Mouse (Mus musculus): ENCODE results near the gene Rps5. TPM values are rescaled to one million over a fixed set of nuclear protein-coding genes. Genes with fewer than 3 reads are reported as not detected.
"Not testable (repeated sequence)": the region's sequence is repeated elsewhere in the genome, so short reads cannot be mapped to it uniquely, and the experiment has no call there.

The Rps5 gene
- polyA plus RNA-seq, 1 experiment from 2014 or later: 1,023 TPM

- H3K4me1 ChIP-seq: peaks cover 7% of the 10 kb centered on the region
- no peak overlapping the region for H3K27ac ChIP-seq
- H3K36me3 ChIP-seq (replicated peaks): peaks cover 87% of the 10 kb centered on the region
- no peaks in the 10 kb centered on the region for H3K27me3 ChIP-seq (ENCODE audit: poor library complexity, severe bottlenecking)
- no peak overlapping the region for H3K4me3 ChIP-seq
- DNase-seq (ENCODE audit: extremely low spot score, low spot score): no peak
- WGBS: 95% methylated on average over 1 of the region's 1 CpGs
- no peaks in the 10 kb centered on the region for H3K9me3 ChIP-seq
Observed at GRCm38 (mm10) chr7:12905146-12905545, 16.9 kb upstream of the Rps5 start.

GRCm38 (mm10) chr7:12909498-12909962, 12.6 kb upstream of the Rps5 start:
- peak; percentile 66 for DNase-seq (ENCODE audit: extremely low spot score, low spot score)
- H3K36me3 ChIP-seq (replicated peaks): peaks cover 50% of the 10 kb centered on the region
- peaks cover 12% of the 10 kb centered on the region for H3K4me1 ChIP-seq
- peak overlapping the region; percentile 88 for H3K27ac ChIP-seq
- H3K27me3 ChIP-seq (ENCODE audit: poor library complexity, severe bottlenecking): no peaks in the 10 kb centered on the region
- H3K4me3 ChIP-seq: peak overlapping the region; percentile 56
- H3K9me3 ChIP-seq: no peaks in the 10 kb centered on the region
- WGBS: 34% methylated on average over 7 of the region's 7 CpGs

- WGBS: 8% methylated on average over 19 of the region's 19 CpGs
- Histone ChIP-seq H3K27me3 (ENCODE audit: poor library complexity, severe bottlenecking) (no peaks in the 10 kb centered on the region), H3K4me1 (peaks cover 12% of the 10 kb centered on the region), H3K4me3 (peak overlapping the region; percentile 56), H3K9me3 (no peaks in the 10 kb centered on the region), H3K27ac (peak overlapping the region; percentile 88), H3K36me3 (replicated peaks) (peaks cover 43% of the 10 kb centered on the region)
- DNase-seq (ENCODE audit: extremely low spot score, low spot score): peak; percentile 49
Observed at GRCm38 (mm10) chr7:12910181-12910668, 11.9 kb upstream of the Rps5 start.

GRCm38 (mm10) chr7:12913556-12913955, 8.5 kb upstream of the Rps5 start:
- peaks cover 10% of the 10 kb centered on the region for H3K36me3 ChIP-seq (replicated peaks)
- no peaks in the 10 kb centered on the region for H3K9me3 ChIP-seq
- DNase-seq (ENCODE audit: extremely low spot score, low spot score): no peak
- no peaks in the 10 kb centered on the region for H3K27me3 ChIP-seq (ENCODE audit: poor library complexity, severe bottlenecking)
- no peak overlapping the region for H3K27ac ChIP-seq
- H3K4me3 ChIP-seq: no peak overlapping the region
- peaks cover 12% of the 10 kb centered on the region for H3K4me1 ChIP-seq

GRCm38 (mm10) chr7:12920495-12920894, 1.6 kb upstream of the Rps5 start:
- WGBS: 91% methylated on average over 7 of the region's 8 CpGs

GRCm38 (mm10) chr7:12921318-12921704, 779 bp upstream of the Rps5 start:
- DNase-seq (ENCODE audit: extremely low spot score, low spot score): no peak
- no peaks in the 10 kb centered on the region for H3K9me3 ChIP-seq
- peak overlapping the region; percentile 86 for H3K4me3 ChIP-seq
- H3K27me3 ChIP-seq (ENCODE audit: poor library complexity, severe bottlenecking): peaks cover 10% of the 10 kb centered on the region
- H3K27ac ChIP-seq: peak overlapping the region; percentile 95
- 0% methylated on average over 3 of the region's 3 CpGs for WGBS
- H3K4me1 ChIP-seq: peaks cover 21% of the 10 kb centered on the region
- H3K36me3 ChIP-seq (replicated peaks): peaks cover 36% of the 10 kb centered on the region

More at GRCm38 (mm10) chr7:12920495-12920894, 1.6 kb upstream of the Rps5 start:
- DNase-seq (ENCODE audit: extremely low spot score, low spot score); H3K27me3 ChIP-seq (ENCODE audit: poor library complexity, severe bottlenecking); H3K9me3 ChIP-seq; H3K27ac ChIP-seq: not testable (repeated sequence)
- peak overlapping the region; percentile 86; the same call in 1 of the 2 replicates for H3K4me3 ChIP-seq
- H3K36me3 ChIP-seq (replicated peaks): peaks cover 28% of the 10 kb centered on the region
- H3K4me1 ChIP-seq: peaks cover 21% of the 10 kb centered on the region

GRCm38 (mm10) chr7:12922729-12923128, 639 bp downstream of the Rps5 start:
- DNase-seq (ENCODE audit: extremely low spot score, low spot score): no peak
- peaks cover 24% of the 10 kb centered on the region for H3K27me3 ChIP-seq (ENCODE audit: poor library complexity, severe bottlenecking)
- no peaks in the 10 kb centered on the region for H3K9me3 ChIP-seq
- H3K4me3 ChIP-seq: peak overlapping the region; percentile 86
- WGBS: 5% methylated on average over 8 of the region's 8 CpGs
- H3K36me3 ChIP-seq (replicated peaks): peaks cover 46% of the 10 kb centered on the region
- peaks cover 28% of the 10 kb centered on the region for H3K4me1 ChIP-seq
- peak overlapping the region; percentile 95 for H3K27ac ChIP-seq

- H3K27ac ChIP-seq: no peak overlapping the region
- H3K9me3 ChIP-seq: no peaks in the 10 kb centered on the region
- peaks cover 43% of the 10 kb centered on the region for H3K27me3 ChIP-seq (ENCODE audit: poor library complexity, severe bottlenecking)
- WGBS: 90% methylated on average over 7 of the region's 7 CpGs
- no peak overlapping the region for H3K4me3 ChIP-seq
- DNase-seq (ENCODE audit: extremely low spot score, low spot score): no peak
- H3K4me1 ChIP-seq: peaks cover 34% of the 10 kb centered on the region
- H3K36me3 ChIP-seq (replicated peaks): peaks cover 65% of the 10 kb centered on the region
Observed at GRCm38 (mm10) chr7:12926316-12926715, 4.2 kb downstream of the Rps5 start.

GRCm38 (mm10) chr7:12927191-12927680, 5.1 kb downstream of the Rps5 start, which contains the start of gene Rnf225:
Gene Rnf225, plus strand, starts transcription at chr7:12927416.
- peak; percentile 33 for DNase-seq (ENCODE audit: extremely low spot score, low spot score)
- peaks cover 43% of the 10 kb centered on the region for H3K27me3 ChIP-seq (ENCODE audit: poor library complexity, severe bottlenecking)
- H3K9me3 ChIP-seq: no peaks in the 10 kb centered on the region
- 24% methylated on average over 8 of the region's 8 CpGs for WGBS
- H3K36me3 ChIP-seq (replicated peaks): peaks cover 65% of the 10 kb centered on the region
- H3K27ac ChIP-seq: peak within 1 kb of the TSS; percentile 44; the same call in 1 of the 2 replicates
- H3K4me1 ChIP-seq: peaks cover 32% of the 10 kb centered on the region
- peak within 1 kb of the TSS; percentile 44 for H3K4me3 ChIP-seq

- H3K9me3 ChIP-seq: no peaks in the 10 kb centered on the region
- H3K36me3 ChIP-seq (replicated peaks): peaks cover 62% of the 10 kb centered on the region
- 3% methylated on average over 65 of the region's 65 CpGs for WGBS
- peaks cover 43% of the 10 kb centered on the region for H3K27me3 ChIP-seq (ENCODE audit: poor library complexity, severe bottlenecking)
- peaks cover 30% of the 10 kb centered on the region for H3K4me1 ChIP-seq
- peak overlapping the region; percentile 44; the same call in 1 of the 2 replicates for H3K27ac ChIP-seq
- DNase-seq (ENCODE audit: extremely low spot score, low spot score): peak; percentile 45
- H3K4me3 ChIP-seq: peak overlapping the region; percentile 44
Observed at GRCm38 (mm10) chr7:12927693-12928589, 5.9 kb downstream of the Rps5 start.

- Histone ChIP-seq H3K4me1 (no peaks in the 10 kb centered on the region; the same call in 1 of the 2 replicates), H3K27ac (no peak overlapping the region), H3K4me3 (no peak overlapping the region), H3K27me3 (ENCODE audit: poor library complexity, severe bottlenecking) (peaks cover 10% of the 10 kb centered on the region), H3K36me3 (replicated peaks) (peaks cover 12% of the 10 kb centered on the region), H3K9me3 (no peaks in the 10 kb centered on the region)
- 72% methylated on average over 4 of the region's 4 CpGs for WGBS
- no peak for DNase-seq (ENCODE audit: extremely low spot score, low spot score)
Observed at GRCm38 (mm10) chr7:12933615-12934140, 11.6 kb downstream of the Rps5 start.

- Histone ChIP-seq H3K27ac (no peak overlapping the region), H3K27me3 (ENCODE audit: poor library complexity, severe bottlenecking) (no peaks in the 10 kb centered on the region), H3K4me3 (no peak overlapping the region), H3K4me1 (no peaks in the 10 kb centered on the region; the same call in 1 of the 2 replicates), H3K9me3 (no peaks in the 10 kb centered on the region), H3K36me3 (replicated peaks) (0 out of 2 replicates have a peak, but pooled peaks cover under 1% of the 10 kb centered on the region)
- 85% methylated on average over 3 of the region's 3 CpGs for WGBS
- DNase-seq (ENCODE audit: extremely low spot score, low spot score): no peak
Observed at GRCm38 (mm10) chr7:12934808-12935207, 12.7 kb downstream of the Rps5 start.

Data from forebrain, embryonic 10.5 days (tissue).